Mouse (Mus musculus) intestine, embryonic 14.5 days (tissue): ENCODE data around the gene Psmc2. TPM values are rescaled to one million over a fixed set of nuclear protein-coding genes. Genes with fewer than 3 reads are reported as not detected.
A peak's percentile ranks its signal among the peaks of the same experiment; 100 is the strongest.

Source experiments
- ATAC-seq: fragments of 200-750 bp; cut with Nextera tagmentation; replicated peaks from 2 replicates; pipeline ENCODE4 v1.8.0; 2017; ENCODE audit warnings: low read depth, moderate number of reproducible peaks, moderate TSS enrichment, moderate library complexity; ENCODE audit not compliant: low FRiP score, low TSS enrichment
- DNase-seq: peaks from one replicate; pipeline ENCODE4 v3.0.0-alpha.2; 2018; ENCODE audit warnings: low spot score
- H3K27ac ChIP-seq: fragments of 300-500 bp; sonication (generic); 2 replicates; pipeline ENCODE4 v1.5.1; 2014; ENCODE audit warnings: low read depth, mild to moderate bottlenecking, control low read depth
- H3K27me3 ChIP-seq: fragments of 300-500 bp; sonication (generic); replicated peaks from 2 replicates; pipeline ENCODE4 v1.6.1; 2014; ENCODE audit warnings: low read length, control low read depth; ENCODE audit not compliant: control insufficient read depth, insufficient read depth
- H3K36me3 ChIP-seq: fragments of 300-500 bp; sonication (generic); 2 replicates; pipeline ENCODE4 v1.6.1; 2014; ENCODE audit warnings: low read length, control low read depth; ENCODE audit not compliant: control insufficient read depth, insufficient read depth
- H3K4me1 ChIP-seq: fragments of 300-500 bp; sonication (generic); replicated peaks from 2 replicates; pipeline ENCODE4 v1.6.1; 2014; ENCODE audit warnings: low read length, control low read depth, mixed read lengths; ENCODE audit not compliant: control insufficient read depth, insufficient read depth
- H3K4me2 ChIP-seq: fragments of 300-500 bp; sonication (generic); 2 replicates; pipeline ENCODE4 v1.6.1; 2014; ENCODE audit warnings: low read length
- H3K4me3 ChIP-seq: fragments of 300-500 bp; sonication (generic); 2 replicates; pipeline ENCODE4 v1.5.1; 2014; ENCODE audit warnings: low read depth, low read length, control low read depth, mixed read lengths
- H3K9ac ChIP-seq: fragments of 300-500 bp; sonication (generic); 2 replicates; pipeline ENCODE4 v1.6.1; 2014; ENCODE audit warnings: mild to moderate bottlenecking, low read length
- H3K9me3 ChIP-seq: fragments of 300-500 bp; sonication (generic); 2 replicates; pipeline ENCODE4 v1.6.1; 2016; ENCODE audit warnings: low read length, control low read depth; ENCODE audit not compliant: control insufficient read depth
- WGBS: fragments of 180-500 bp; shearing (Covaris S2); extraction: QIAGEN DNeasy Blood & Tissue Kit; methylation state at CpG from one replicate; pipeline ENCODE4 v1.1.7; 2014; 5-methylcytosine and 5-hydroxymethylcytosine counted together
- polyA plus RNA-seq: library from polyadenylated mRNA; unstranded; fragments of >200 nt; fragmentation: Nextera tagmentation; extraction: Ambion mirVana; gene quantifications from 2 replicates; pipeline ENCODE4 v1.2.1, GENCODE M21; 2014

The Psmc2 gene
- polyA plus RNA-seq, 1 experiment from 2014 or later, result 165 TPM

DNA sequence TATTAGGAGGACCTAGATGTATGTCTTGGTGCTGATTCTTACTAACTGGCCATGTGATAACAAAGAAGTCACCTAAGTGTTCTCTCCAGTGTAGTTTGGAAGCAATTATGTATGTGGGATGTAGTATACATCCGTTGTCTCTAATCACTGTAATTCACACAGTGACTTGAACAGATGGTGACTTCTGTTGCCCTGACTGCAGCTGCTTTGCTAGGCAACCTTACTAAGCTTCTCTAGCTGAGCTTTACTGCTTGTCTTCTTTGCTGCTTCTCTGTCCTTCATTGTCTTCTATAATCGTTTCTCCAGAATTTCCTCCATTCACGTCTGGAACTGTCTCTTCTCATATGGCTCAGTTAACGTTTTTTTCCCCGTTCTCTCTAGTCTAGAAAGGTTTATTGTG, 4.0 kb downstream of the Psmc2 start:
- WGBS, result 64% methylated on average over 5 of the region's 5 CpGs
- Histone ChIP-seq H3K4me2 (no peak overlapping the region), H3K9me3 (no peaks in the 10 kb centered on the region), H3K27me3 (no peaks in the 10 kb centered on the region), H3K4me3 (no peak overlapping the region), H3K9ac (no peak overlapping the region), H3K27ac (no peak overlapping the region), H3K36me3 (0 out of 2 replicates have a peak, but pooled peaks cover 4% of the 10 kb centered on the region), H3K4me1 (peaks cover 10% of the 10 kb centered on the region; the same call in 1 of the 2 replicates)
- ATAC-seq (no peak), DNase-seq (no peak)

DNA sequence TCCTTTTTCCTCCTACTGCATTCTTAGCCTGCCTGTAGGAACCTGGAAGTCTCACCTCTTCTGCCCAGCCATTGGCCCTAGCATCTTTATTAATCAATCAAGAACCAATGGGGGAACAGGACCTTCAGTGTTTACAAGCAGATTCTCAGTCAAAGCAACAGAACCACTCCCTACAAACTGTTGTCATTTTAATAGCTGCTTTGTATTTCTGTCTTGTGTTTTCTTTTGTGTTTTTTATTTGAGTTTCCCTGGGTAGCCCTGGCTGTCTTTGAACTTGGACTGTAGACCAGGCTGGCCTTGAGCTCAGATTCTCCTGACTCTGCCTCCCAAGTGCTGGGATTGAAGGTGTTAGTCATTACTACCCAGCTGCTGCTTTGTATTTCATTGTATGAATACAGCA, 7.1 kb downstream of the Psmc2 start:
- peaks cover 9% of the 10 kb centered on the region; the same call in 1 of the 2 replicates for H3K4me1 ChIP-seq
- no peak overlapping the region for H3K4me3 ChIP-seq
- no peaks in the 10 kb centered on the region for H3K9me3 ChIP-seq
- H3K27me3 ChIP-seq, result no peaks in the 10 kb centered on the region
- DNase-seq, result no peak
- no peak overlapping the region for H3K4me2 ChIP-seq
- H3K9ac ChIP-seq, result no peak overlapping the region
- H3K27ac ChIP-seq, result no peak overlapping the region
- ATAC-seq, result no peak
- peaks cover 24% of the 10 kb centered on the region for H3K36me3 ChIP-seq

DNA sequence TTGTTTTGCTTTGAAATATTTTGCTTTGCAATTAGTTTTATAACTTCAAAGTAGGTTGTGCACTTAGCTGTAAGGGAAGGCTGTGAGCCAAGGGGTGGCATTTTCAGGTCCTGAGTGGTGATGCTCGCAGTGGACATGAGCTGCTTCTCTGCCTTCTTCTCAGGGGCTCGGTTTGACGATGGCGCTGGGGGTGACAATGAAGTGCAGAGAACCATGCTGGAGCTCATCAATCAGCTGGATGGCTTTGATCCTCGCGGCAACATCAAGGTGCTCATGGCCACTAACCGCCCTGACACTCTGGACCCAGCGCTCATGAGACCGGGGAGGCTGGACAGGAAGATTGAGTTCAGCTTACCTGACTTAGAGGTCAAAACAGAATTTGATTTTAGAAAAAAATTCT, 17.8 kb downstream of the Psmc2 start:
- H3K4me1 ChIP-seq, result no peaks in the 10 kb centered on the region
- H3K36me3 ChIP-seq, result peaks cover 62% of the 10 kb centered on the region
- H3K9me3 ChIP-seq, result no peaks in the 10 kb centered on the region
- no peak overlapping the region for H3K27ac ChIP-seq
- no peak overlapping the region for H3K4me2 ChIP-seq
- no peak for ATAC-seq
- DNase-seq, result no peak
- no peak overlapping the region for H3K9ac ChIP-seq
- WGBS, result 95% methylated on average over 9 of the region's 9 CpGs
- H3K4me3 ChIP-seq, result no peak overlapping the region
- no peaks in the 10 kb centered on the region for H3K27me3 ChIP-seq

DNA sequence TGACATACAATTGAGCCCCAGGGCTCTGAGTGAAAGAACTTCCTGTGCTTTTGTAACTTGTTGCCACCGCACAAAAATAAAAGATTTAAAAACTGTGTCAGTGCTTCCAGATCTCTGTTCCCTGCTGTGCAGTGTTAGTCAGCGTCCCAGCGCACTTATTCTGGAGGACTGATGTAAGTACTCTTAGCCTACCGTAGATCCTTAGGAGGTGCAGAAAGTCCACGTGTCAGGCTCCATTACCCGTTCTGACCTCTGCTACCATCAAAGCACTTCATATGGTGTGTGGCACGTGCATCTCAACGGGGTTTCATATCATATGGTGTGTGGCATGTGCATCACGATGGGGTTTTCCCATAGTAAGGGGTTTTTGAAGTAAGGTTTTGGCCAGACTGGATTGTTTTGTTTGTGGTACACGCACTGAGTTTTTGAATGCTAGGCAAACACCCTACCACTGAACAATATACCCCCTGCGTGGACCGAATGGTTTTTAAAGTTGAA, 18.7 kb downstream of the Psmc2 start:
- Histone ChIP-seq H3K27me3 (no peaks in the 10 kb centered on the region), H3K4me2 (no peak overlapping the region), H3K9me3 (no peaks in the 10 kb centered on the region), H3K4me1 (no peaks in the 10 kb centered on the region), H3K36me3 (peaks cover 58% of the 10 kb centered on the region), H3K9ac (no peak overlapping the region), H3K4me3 (no peak overlapping the region), H3K27ac (no peak overlapping the region)
- no peak for DNase-seq
- WGBS, result 95% methylated on average over 12 of the region's 12 CpGs
- no peak for ATAC-seq

DNA sequence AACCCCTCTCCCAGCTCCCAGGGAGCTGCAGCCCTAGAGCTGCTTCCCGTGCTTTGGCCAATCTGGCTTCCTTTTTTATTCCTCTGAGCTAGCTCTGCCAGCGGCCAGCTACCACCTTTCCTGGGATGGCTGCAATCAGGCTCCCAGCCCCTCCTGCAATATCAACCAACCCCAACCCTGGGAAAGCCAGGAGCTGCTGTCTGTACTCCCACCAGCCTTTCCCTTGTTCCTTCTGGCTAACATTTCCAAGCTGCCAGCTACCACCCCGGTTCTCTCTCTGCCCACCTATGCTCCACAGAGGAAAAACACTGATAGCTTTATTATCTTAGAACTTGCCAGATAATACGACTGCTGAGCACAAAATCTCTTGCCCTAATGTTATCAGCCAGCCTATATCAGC, 19.8 kb downstream of the Psmc2 start:
- DNase-seq (no peak), ATAC-seq (no peak)
- no peak overlapping the region for H3K4me3 ChIP-seq
- H3K27ac ChIP-seq, result no peak overlapping the region
- no peak overlapping the region for H3K4me2 ChIP-seq
- no peaks in the 10 kb centered on the region for H3K4me1 ChIP-seq
- 79% methylated on average over 4 of the region's 4 CpGs for WGBS
- H3K9ac ChIP-seq, result no peak overlapping the region
- peaks cover 47% of the 10 kb centered on the region for H3K36me3 ChIP-seq
- H3K9me3 ChIP-seq, result no peaks in the 10 kb centered on the region
- H3K27me3 ChIP-seq, result no peaks in the 10 kb centered on the region

DNA sequence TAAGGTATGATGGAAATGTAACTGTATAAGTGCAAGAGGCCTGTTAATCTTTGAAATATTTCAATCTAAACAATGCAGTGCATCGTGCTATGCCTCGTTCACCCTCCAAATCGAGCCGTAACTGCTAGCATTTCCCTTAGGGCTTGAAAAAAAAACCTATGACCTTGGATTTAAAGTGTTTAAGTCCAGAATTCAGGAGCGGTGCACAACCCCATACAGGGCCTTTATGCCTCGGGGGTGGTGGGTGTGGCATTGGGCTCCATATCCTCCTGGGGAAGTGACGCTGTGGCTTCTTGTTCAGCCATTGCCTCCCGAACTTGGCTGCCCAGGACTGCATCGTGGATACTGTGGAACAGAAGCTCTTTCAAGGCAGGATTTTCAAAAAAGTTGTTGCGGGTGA, 25.8 kb downstream of the Psmc2 start:
- H3K4me3 ChIP-seq, result no peak overlapping the region
- DNase-seq (no peak), ATAC-seq (no peak)
- no peak overlapping the region for H3K4me2 ChIP-seq
- no peak overlapping the region for H3K27ac ChIP-seq
- H3K4me1 ChIP-seq, result no peaks in the 10 kb centered on the region
- H3K9me3 ChIP-seq, result no peaks in the 10 kb centered on the region
- H3K9ac ChIP-seq, result no peak overlapping the region
- 77% methylated on average over 10 of the region's 10 CpGs for WGBS
- no peaks in the 10 kb centered on the region for H3K36me3 ChIP-seq
- H3K27me3 ChIP-seq, result no peaks in the 10 kb centered on the region

DNA sequence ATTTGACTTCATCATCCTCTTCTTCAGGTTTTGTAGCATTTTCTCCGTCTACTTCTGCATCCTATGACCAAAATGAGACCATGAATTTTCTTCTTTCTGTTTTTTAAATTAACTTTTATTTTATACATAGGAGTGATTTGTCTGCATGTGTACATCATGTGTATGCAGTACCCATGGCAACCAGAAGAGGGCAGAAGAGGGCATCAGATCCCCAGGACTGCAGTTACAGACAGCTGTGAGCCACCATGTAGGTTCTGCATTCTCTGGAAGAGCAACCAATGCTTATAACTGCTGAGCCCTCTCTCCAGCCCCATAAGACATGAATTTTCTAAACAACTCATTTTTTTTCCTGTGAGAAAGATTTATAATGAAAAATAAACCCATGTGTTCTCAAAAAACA, 28.9 kb downstream of the Psmc2 start:
- Histone ChIP-seq H3K4me3 (no peak overlapping the region), H3K9ac (no peak overlapping the region), H3K27ac (no peak overlapping the region), H3K36me3 (no peaks in the 10 kb centered on the region), H3K27me3 (no peaks in the 10 kb centered on the region), H3K4me2 (no peak overlapping the region), H3K4me1 (no peaks in the 10 kb centered on the region), H3K9me3 (no peaks in the 10 kb centered on the region)
- DNase-seq (peak; percentile 59), ATAC-seq (no peak)
- WGBS, result 52% methylated on average over 1 of the region's 1 CpGs

DNA sequence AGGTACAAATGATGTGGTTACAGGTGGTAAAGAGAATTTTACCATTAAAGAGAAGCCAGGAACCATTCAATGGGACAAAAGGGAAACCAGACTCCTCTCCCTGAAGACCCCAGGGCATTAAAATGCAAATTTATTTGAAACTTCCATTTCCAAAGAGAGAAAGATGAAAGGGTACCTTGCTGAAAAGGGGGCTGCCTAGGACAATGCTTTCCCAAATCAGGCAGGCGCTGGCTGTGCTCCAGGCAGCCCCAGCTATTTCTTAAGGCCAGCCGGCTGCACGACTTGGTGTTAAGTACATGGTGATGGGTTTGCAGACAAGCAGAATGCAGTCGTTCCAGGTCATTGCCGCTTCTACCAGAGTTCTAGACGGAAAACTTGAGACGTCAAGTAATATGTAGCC, 41.3 kb downstream of the Psmc2 start:
- H3K9me3 ChIP-seq, result no peaks in the 10 kb centered on the region
- H3K4me1 ChIP-seq, result no peaks in the 10 kb centered on the region
- H3K36me3 ChIP-seq, result no peaks in the 10 kb centered on the region
- no peak overlapping the region for H3K4me2 ChIP-seq
- H3K27ac ChIP-seq, result no peak overlapping the region
- H3K27me3 ChIP-seq, result no peaks in the 10 kb centered on the region
- ATAC-seq (no peak), DNase-seq (no peak)
- no peak overlapping the region for H3K9ac ChIP-seq
- 54% methylated on average over 7 of the region's 7 CpGs for WGBS
- no peak overlapping the region for H3K4me3 ChIP-seq

DNA sequence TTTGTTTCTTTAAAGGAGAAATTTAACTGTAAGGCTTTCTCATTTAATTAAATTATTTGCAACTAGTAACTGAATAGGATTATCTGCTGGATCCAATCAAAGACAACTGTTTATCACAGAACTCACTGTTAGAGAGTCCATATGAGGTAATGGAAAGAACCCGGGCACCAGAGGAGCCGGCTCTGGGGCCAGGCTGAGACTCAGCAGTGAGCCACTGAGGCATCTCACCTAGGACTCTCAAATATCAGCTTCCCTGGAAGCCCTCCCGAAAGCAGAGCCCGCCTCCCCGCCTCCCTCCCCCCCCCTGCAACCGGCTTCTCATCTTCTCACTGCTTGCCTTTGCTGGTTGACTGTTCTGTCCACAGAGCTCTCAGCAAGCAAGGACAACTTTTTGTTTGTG, 42.6 kb downstream of the Psmc2 start:
- H3K27me3 ChIP-seq, result no peaks in the 10 kb centered on the region

More for the DNA sequence above, 42.6 kb downstream of the Psmc2 start:
- 17% methylated on average over 6 of the region's 6 CpGs for WGBS
- Histone ChIP-seq H3K4me2 (no peak overlapping the region), H3K9ac (no peak overlapping the region), H3K27ac (no peak overlapping the region), H3K9me3 (no peaks in the 10 kb centered on the region), H3K4me1 (no peaks in the 10 kb centered on the region), H3K36me3 (no peaks in the 10 kb centered on the region), H3K4me3 (no peak overlapping the region)
- no peak for ATAC-seq
- no peak for DNase-seq
